Mouse (Mus musculus): ENCODE results near the gene Gpbar1.

Gpbar1 gene

GRCm38 (mm10) chr1:74239618-74240017, 38.7 kb upstream of the Gpbar1 start:
- Histone ChIP-seq H3K36me3 (ENCODE audit: insufficient read depth, low read length) (peaks cover 31% of the 10 kb centered on the region), H3K27me3 (ENCODE audit: insufficient read depth, low read length) (no peaks in the 10 kb centered on the region), H3K9me3 (ENCODE audit: low read length) (no peaks in the 10 kb centered on the region), H3K4me1 (replicated peaks; ENCODE audit: low read depth, low read length) (peaks cover 77% of the 10 kb centered on the region), H3K4me3 (replicated peaks; ENCODE audit: low read length) (peak overlapping the region; percentile 32)
- TF ChIP-seq NANOG (IDR thresholded peaks at IDR 0.05; ENCODE audit: borderline replicate concordance, low read length): no peak

GRCm38 (mm10) chr1:74240311-74240710, 38.0 kb upstream of the Gpbar1 start:
- H3K27me3 ChIP-seq (ENCODE audit: insufficient read depth, low read length): no peaks in the 10 kb centered on the region
- peaks cover 79% of the 10 kb centered on the region for H3K4me1 ChIP-seq (replicated peaks; ENCODE audit: low read depth, low read length)
- H3K4me3 ChIP-seq (replicated peaks; ENCODE audit: low read length): no peak overlapping the region
- TF ChIP-seq CTCF (conservative IDR thresholded peaks at IDR 0.05; ENCODE audit: low read length) (no peak), POU5F1 (IDR thresholded peaks at IDR 0.05; ENCODE audit: borderline replicate concordance, low read length) (no peak), NANOG (IDR thresholded peaks at IDR 0.05; ENCODE audit: borderline replicate concordance, low read length) (no peak)
- H3K36me3 ChIP-seq (ENCODE audit: insufficient read depth, low read length): peaks cover 31% of the 10 kb centered on the region
- H3K9me3 ChIP-seq (ENCODE audit: low read length): no peaks in the 10 kb centered on the region

- Histone ChIP-seq H3K4me3 (replicated peaks; ENCODE audit: low read length) (no peak overlapping the region), H3K36me3 (ENCODE audit: insufficient read depth, low read length) (peaks cover 31% of the 10 kb centered on the region)
- no peak for TF ChIP-seq POU5F1 (IDR thresholded peaks at IDR 0.05; ENCODE audit: borderline replicate concordance, low read length)
These were observed 37.5 kb upstream of the Gpbar1 start for GRCm38 (mm10) chr1:74240832-74241231.

GRCm38 (mm10) chr1:74245525-74245924, 32.8 kb upstream of the Gpbar1 start:
- peaks cover 81% of the 10 kb centered on the region for H3K4me1 ChIP-seq (replicated peaks; ENCODE audit: low read depth, low read length)
- TF ChIP-seq NANOG (IDR thresholded peaks at IDR 0.05; ENCODE audit: borderline replicate concordance, low read length): peak; percentile 74
- TF ChIP-seq POU5F1 (IDR thresholded peaks at IDR 0.05; ENCODE audit: borderline replicate concordance, low read length): no peak
- peaks cover 45% of the 10 kb centered on the region for H3K36me3 ChIP-seq (ENCODE audit: insufficient read depth, low read length)
- H3K9me3 ChIP-seq (ENCODE audit: low read length): no peaks in the 10 kb centered on the region
- no peaks in the 10 kb centered on the region for H3K27me3 ChIP-seq (ENCODE audit: insufficient read depth, low read length)
- no peak overlapping the region for H3K4me3 ChIP-seq (replicated peaks; ENCODE audit: low read length)

More at GRCm38 (mm10) chr1:74240832-74241231, 37.5 kb upstream of the Gpbar1 start:
- Histone ChIP-seq H3K9me3 (ENCODE audit: low read length) (no peaks in the 10 kb centered on the region), H3K4me1 (replicated peaks; ENCODE audit: low read depth, low read length) (peaks cover 79% of the 10 kb centered on the region), H3K27me3 (ENCODE audit: insufficient read depth, low read length) (no peaks in the 10 kb centered on the region)

- TF ChIP-seq POU5F1 (IDR thresholded peaks at IDR 0.05; ENCODE audit: borderline replicate concordance, low read length) (no peak), CTCF (conservative IDR thresholded peaks at IDR 0.05; ENCODE audit: low read length) (no peak), NANOG (IDR thresholded peaks at IDR 0.05; ENCODE audit: borderline replicate concordance, low read length) (no peak)
- H3K9me3 ChIP-seq (ENCODE audit: low read length): no peaks in the 10 kb centered on the region
These were observed 29.6 kb upstream of the Gpbar1 start for GRCm38 (mm10) chr1:74248799-74249198.

GRCm38 (mm10) chr1:74249331-74249980, 28.9 kb upstream of the Gpbar1 start:
- H3K4me3 ChIP-seq (replicated peaks; ENCODE audit: low read length): no peak overlapping the region
- H3K9me3 ChIP-seq (ENCODE audit: low read length): no peaks in the 10 kb centered on the region
- H3K4me1 ChIP-seq (replicated peaks; ENCODE audit: low read depth, low read length): peaks cover 74% of the 10 kb centered on the region
- peaks cover 72% of the 10 kb centered on the region for H3K36me3 ChIP-seq (ENCODE audit: insufficient read depth, low read length)
- no peaks in the 10 kb centered on the region for H3K27me3 ChIP-seq (ENCODE audit: insufficient read depth, low read length)
- TF ChIP-seq CTCF (conservative IDR thresholded peaks at IDR 0.05; ENCODE audit: low read length) (no peak), POU5F1 (IDR thresholded peaks at IDR 0.05; ENCODE audit: borderline replicate concordance, low read length) (no peak), NANOG (IDR thresholded peaks at IDR 0.05; ENCODE audit: borderline replicate concordance, low read length) (no peak)

More at GRCm38 (mm10) chr1:74248799-74249198, 29.6 kb upstream of the Gpbar1 start:
- no peak overlapping the region for H3K4me3 ChIP-seq (replicated peaks; ENCODE audit: low read length)
- H3K36me3 ChIP-seq (ENCODE audit: insufficient read depth, low read length): peaks cover 65% of the 10 kb centered on the region
- H3K27me3 ChIP-seq (ENCODE audit: insufficient read depth, low read length): no peaks in the 10 kb centered on the region
- H3K4me1 ChIP-seq (replicated peaks; ENCODE audit: low read depth, low read length): peaks cover 81% of the 10 kb centered on the region

GRCm38 (mm10) chr1:74250096-74250495, 28.3 kb upstream of the Gpbar1 start:
- peaks cover 78% of the 10 kb centered on the region for H3K36me3 ChIP-seq (ENCODE audit: insufficient read depth, low read length)
- peaks cover 68% of the 10 kb centered on the region for H3K4me1 ChIP-seq (replicated peaks; ENCODE audit: low read depth, low read length)
- H3K9me3 ChIP-seq (ENCODE audit: low read length): no peaks in the 10 kb centered on the region
- TF ChIP-seq POU5F1 (IDR thresholded peaks at IDR 0.05; ENCODE audit: borderline replicate concordance, low read length) (no peak), CTCF (conservative IDR thresholded peaks at IDR 0.05; ENCODE audit: low read length) (no peak), NANOG (IDR thresholded peaks at IDR 0.05; ENCODE audit: borderline replicate concordance, low read length) (no peak)
- no peak overlapping the region for H3K4me3 ChIP-seq (replicated peaks; ENCODE audit: low read length)
- no peaks in the 10 kb centered on the region for H3K27me3 ChIP-seq (ENCODE audit: insufficient read depth, low read length)

- no peaks in the 10 kb centered on the region for H3K9me3 ChIP-seq (ENCODE audit: low read length)
- H3K4me3 ChIP-seq (replicated peaks; ENCODE audit: low read length): no peak overlapping the region
- peaks cover 72% of the 10 kb centered on the region for H3K4me1 ChIP-seq (replicated peaks; ENCODE audit: low read depth, low read length)
- H3K36me3 ChIP-seq (ENCODE audit: insufficient read depth, low read length): peaks cover 96% of the 10 kb centered on the region
- no peaks in the 10 kb centered on the region for H3K27me3 ChIP-seq (ENCODE audit: insufficient read depth, low read length)
- TF ChIP-seq NANOG (IDR thresholded peaks at IDR 0.05; ENCODE audit: borderline replicate concordance, low read length): no peak
- TF ChIP-seq CTCF (conservative IDR thresholded peaks at IDR 0.05; ENCODE audit: low read length): no peak
- TF ChIP-seq POU5F1 (IDR thresholded peaks at IDR 0.05; ENCODE audit: borderline replicate concordance, low read length): no peak
These were observed 22.5 kb upstream of the Gpbar1 start for GRCm38 (mm10) chr1:74255704-74256345.

- Histone ChIP-seq H3K36me3 (ENCODE audit: insufficient read depth, low read length) (peaks cover 96% of the 10 kb centered on the region), H3K4me3 (replicated peaks; ENCODE audit: low read length) (0 out of 2 replicates have a peak overlapping the region, but pooled peaks have one; percentile 7), H3K27me3 (ENCODE audit: insufficient read depth, low read length) (no peaks in the 10 kb centered on the region), H3K9me3 (ENCODE audit: low read length) (no peaks in the 10 kb centered on the region), H3K4me1 (replicated peaks; ENCODE audit: low read depth, low read length) (peaks cover 62% of the 10 kb centered on the region)
- TF ChIP-seq NANOG (IDR thresholded peaks at IDR 0.05; ENCODE audit: borderline replicate concordance, low read length): no peak
- no peak for TF ChIP-seq POU5F1 (IDR thresholded peaks at IDR 0.05; ENCODE audit: borderline replicate concordance, low read length)
- TF ChIP-seq CTCF (conservative IDR thresholded peaks at IDR 0.05; ENCODE audit: low read length): no peak
These were observed 21.6 kb upstream of the Gpbar1 start for GRCm38 (mm10) chr1:74256782-74257181.
